Mouse (Mus musculus) embryonic fibroblast, embryonic 13.5 days (primary cell): Measurements from ENCODE around the gene Frmd4b.

Experiments
- CTCF ChIP-seq: IDR thresholded peaks from 2 replicates; pipeline ENCODE4 v1.5.1; 2011; ENCODE audit warnings: mild to moderate bottlenecking, control low read depth, low read length, moderate library complexity, borderline replicate concordance; ENCODE audit not compliant: insufficient read depth
- POLR2A ChIP-seq: IDR thresholded peaks from 2 replicates; pipeline ENCODE4 v1.6.1; 2011; ENCODE audit warnings: low read depth, mild to moderate bottlenecking, control low read depth, low read length, moderate library complexity

DNA sequence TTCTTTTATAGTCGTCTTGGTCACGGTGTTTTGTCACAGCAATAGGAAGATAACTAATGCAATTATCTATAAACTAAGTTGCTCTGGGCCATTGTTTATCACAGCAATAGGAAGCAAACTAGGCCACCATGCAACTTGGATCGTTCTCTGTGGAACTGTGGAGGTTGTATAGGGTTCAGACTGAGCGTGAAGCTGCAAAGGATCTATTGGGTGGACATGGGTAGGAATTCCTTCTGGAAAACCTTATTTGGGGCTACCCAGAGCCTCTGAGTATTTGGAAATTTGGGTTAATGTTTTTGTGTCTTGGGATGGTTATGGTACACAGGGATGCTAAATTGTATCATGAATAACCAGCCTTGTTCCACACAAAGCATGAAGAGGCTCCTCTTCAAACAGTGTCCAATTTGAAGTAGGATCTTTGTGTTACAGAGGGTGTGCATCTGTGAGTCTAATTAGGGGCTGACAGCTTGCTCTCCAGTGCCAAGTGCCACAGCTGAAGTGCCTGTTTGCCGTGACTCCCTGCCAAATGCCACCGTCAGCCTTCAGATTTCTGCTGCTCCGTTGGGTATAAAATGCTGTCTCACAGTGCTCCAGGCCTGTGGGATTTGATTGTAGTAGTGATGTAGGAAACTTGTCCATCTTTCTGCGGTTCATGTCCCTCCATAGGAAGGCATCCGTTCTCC is 81.4 kb downstream of the Frmd4b start:
- TF ChIP-seq POLR2A: no peak
- TF ChIP-seq CTCF: no peak
